Mouse (Mus musculus) right cerebral cortex, postnatal 25 days (tissue): ENCODE results near the gene Tmprss11d.
"Not testable (repeated sequence)": the region's sequence is repeated elsewhere in the genome, so short reads cannot be mapped to it uniquely, and the experiment has no call there.

ENCODE experiments used
- DNase-seq: peaks from one replicate; pipeline ENCODE4 v3.0.0; 2022

The Tmprss11d gene

GRCm38 (mm10) chr5:86373320-86373719, at the start of gene Tmprss11d:
Gene Tmprss11d (minus strand): TSS chr5:86373420.
- no peak for DNase-seq

GRCm38 (mm10) chr5:86421323-86422028, 48.3 kb upstream of the Tmprss11d start:
- DNase-seq = no peak

- DNase-seq = no peak
Observed at GRCm38 (mm10) chr5:86419494-86419893, 46.3 kb upstream of the Tmprss11d start.

- no peak for DNase-seq
Observed at GRCm38 (mm10) chr5:86414280-86414679, 41.1 kb upstream of the Tmprss11d start.

GRCm38 (mm10) chr5:86410815-86411214, 37.6 kb upstream of the Tmprss11d start:
- no peak for DNase-seq

- DNase-seq = no peak
Observed at GRCm38 (mm10) chr5:86407941-86408340, 34.7 kb upstream of the Tmprss11d start.

- no peak for DNase-seq
Observed at GRCm38 (mm10) chr5:86407191-86407590, 34.0 kb upstream of the Tmprss11d start.

GRCm38 (mm10) chr5:86359412-86359985, 13.7 kb downstream of the Tmprss11d start:
- no peak for DNase-seq

GRCm38 (mm10) chr5:86352966-86353365, 20.3 kb downstream of the Tmprss11d start:
- peak; percentile 3 for DNase-seq

GRCm38 (mm10) chr5:86318018-86318956, 54.9 kb downstream of the Tmprss11d start:
- DNase-seq = not testable (repeated sequence)

- no peak for DNase-seq
Observed at GRCm38 (mm10) chr5:86306116-86306515, 67.1 kb downstream of the Tmprss11d start.

- no peak for DNase-seq
Observed at GRCm38 (mm10) chr5:86303877-86304276, 69.3 kb downstream of the Tmprss11d start.

- no peak for DNase-seq
Observed at GRCm38 (mm10) chr5:86289208-86289607, 84.0 kb downstream of the Tmprss11d start, which contains the start of gene Tmprss11c. Gene Tmprss11c (minus strand): TSS chr5:86289308.
